Mouse (Mus musculus) gastrocnemius, postnatal 4 days (tissue): ENCODE results near the gene Cdyl2. TPM values are rescaled to one million over a fixed set of nuclear protein-coding genes. Genes with fewer than 3 reads are reported as not detected.
A peak's percentile ranks its signal among the peaks of the same experiment; 100 is the strongest.

Experiments used
- DNase-seq, 2 experiments: peaks; one replicate each; pipeline ENCODE4 v3.0.0; 2021 to 2022; ENCODE audit warnings: low spot score in 2 of 2, mixed read lengths in 2 of 2
- long read RNA-seq, 2 experiments: library from polyadenylated mRNA; stranded (forward); transcript quantifications; one replicate each; pipeline ENCODE4 v2.0.0; 2021
- total RNA-seq, 2 experiments: library from RNA; stranded (reverse); gene quantifications; 2 replicates each; pipeline ENCODE4 v1.2.3; 2021

Cdyl2 gene
- 10 to 100 TPM; 10.9 to 12.1 TPM for total RNA-seq
- long read RNA-seq, experiment 1, transcript Cdyl2-201 (7 exons, 2,411 nt): major isoform, 9 of 11 reads
- long read RNA-seq, experiment 1, partial matches to known transcripts: 1 of 11 reads
- long read RNA-seq, experiment 1, other reads (novel, unspliced or antisense): 1 of 11 reads
- long read RNA-seq, experiment 2, transcript Cdyl2-201 (7 exons, 2,411 nt): major isoform, 16 of 18 reads
- long read RNA-seq, experiment 2, partial matches to known transcripts: 1 of 18 reads
- long read RNA-seq, experiment 2, other reads (novel, unspliced or antisense): 1 of 18 reads

DNA sequence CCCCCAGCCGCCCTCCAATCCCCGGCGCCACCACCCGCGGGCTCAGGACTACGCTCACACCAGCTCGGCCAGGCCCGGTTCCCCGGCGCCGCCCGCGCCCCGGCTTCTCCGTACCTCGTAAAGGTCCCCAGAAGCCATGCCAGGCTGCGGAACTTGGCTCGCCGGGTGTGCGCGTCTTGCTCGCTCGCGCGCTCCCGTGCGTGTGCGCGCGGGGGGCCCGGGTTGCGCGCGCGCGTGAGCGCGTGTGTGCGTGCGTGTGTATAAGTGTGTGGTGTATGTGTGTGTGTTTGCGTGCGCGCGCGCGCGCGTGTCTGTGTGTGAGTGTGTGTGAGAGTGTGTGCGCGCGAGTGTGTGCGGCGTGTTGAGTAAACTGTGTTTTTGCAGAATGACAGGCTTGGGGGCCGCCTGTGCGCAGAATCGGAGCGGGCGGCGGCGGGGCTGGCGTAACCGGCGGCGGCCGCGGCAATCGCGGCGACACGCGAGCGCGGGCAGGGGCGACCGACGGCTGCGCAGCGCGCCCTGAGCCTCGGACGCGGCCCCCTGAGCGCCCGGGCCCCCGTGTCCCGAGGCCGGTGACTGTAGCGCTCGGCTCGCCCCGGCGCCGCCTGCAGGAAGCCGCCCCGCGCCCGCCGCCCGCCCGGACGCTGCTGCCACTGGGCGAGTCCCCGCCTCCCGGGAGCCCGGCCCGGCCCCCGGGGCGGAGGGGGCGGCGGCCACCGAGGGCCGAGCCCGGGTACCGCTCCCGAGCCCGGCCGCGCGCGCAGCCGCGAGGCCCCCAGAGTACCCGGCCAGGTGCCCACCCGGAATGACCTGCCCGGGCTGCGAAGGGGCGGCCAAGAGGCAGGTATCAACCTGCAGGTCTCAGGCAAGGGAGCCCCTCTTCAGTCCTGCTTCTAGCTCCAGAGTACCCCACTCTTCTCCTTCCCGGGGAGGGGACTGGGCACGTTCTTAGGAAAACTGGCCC, at the start of gene Cdyl2:
Cdyl2 (minus strand) TSS at position 308 of the 964 bp plus-strand sequence.
- DNase-seq: peak; percentile 63 to 74

DNA sequence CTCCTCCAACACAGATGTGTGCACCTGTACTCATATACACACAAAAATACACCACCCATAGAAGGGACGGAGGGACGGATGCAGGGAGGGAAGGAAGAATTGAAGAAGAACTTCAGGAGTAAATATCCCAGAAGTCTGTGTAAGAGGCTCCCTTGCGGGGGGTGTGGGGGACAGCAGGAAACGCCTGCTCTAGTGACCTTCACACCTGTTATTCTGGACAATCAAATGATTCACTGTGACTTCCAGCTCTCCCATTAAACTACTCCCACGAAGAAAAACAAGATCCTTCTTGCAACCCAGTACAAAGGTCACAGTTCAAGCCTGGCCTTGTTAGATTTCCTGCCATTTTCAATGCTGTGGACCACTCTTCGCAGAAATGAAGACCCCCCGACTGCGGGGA, 47.8 kb upstream of the Cdyl2 start:
- DNase-seq: no peak

DNA sequence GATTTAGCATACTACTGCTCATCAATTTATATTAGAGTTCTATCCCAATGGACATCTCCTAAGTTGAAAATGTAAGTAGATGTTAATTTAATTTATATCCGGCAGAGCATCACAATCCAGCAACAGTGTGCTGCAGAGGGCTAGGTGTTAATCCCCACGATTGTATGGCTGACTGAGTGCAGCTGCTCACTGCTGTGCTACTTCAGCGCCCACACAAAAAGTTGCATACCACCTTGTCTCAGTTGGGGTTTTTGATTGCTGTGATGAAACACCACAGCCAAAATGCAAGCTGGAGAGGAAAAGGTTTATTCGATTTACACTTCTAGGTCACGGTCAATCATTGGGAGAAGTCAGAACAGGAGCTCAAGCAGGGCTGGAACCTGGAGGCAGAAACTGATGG, 41.4 kb upstream of the Cdyl2 start:
- no peak for DNase-seq

DNA sequence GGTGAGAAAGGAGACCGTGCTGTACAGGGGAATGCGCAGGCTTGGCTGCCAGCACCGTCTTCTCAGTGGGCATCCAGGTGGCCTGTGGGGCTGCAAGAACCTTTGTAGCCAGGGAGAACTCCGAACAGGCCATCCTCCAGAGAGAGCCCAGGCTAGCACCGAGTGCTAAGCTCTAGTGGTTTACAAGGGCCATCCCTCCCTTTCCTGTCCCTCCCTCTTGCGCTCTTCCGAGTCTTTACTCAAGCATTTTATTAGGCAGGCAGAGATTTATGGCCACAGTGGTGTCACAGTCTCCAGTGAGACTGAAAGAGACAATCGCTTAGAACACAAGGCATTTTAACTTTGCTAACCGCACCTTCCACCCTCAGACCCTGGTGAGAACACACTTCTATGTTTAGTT, 39.9 kb upstream of the Cdyl2 start:
- no peak for DNase-seq

DNA sequence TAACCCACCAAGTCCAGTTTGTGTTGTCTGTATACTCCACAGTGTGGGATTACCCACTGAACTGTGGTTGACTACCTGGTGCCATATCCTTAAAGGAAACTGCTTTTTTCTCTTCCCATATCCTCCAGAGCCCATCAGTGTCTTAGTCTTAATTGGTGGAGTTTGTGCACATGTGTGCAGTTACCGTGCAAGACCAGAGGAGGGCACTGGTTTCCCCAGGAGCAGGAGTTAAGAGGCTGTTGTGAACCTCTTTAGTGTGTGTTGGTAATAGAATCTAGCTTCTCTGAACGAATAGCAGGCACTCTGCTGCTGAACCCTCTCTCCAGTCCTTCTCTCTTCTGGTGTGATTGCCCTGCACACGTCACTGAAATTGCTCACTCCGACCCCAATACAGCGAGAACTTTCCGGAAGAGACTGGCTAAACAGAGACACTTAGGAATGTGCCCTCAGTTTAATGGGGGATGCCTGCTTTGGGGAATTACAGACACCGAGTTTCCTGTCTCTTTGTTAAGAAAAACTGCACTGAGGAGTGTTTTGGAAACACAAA, 39.1 kb upstream of the Cdyl2 start:
- DNase-seq: no peak

DNA sequence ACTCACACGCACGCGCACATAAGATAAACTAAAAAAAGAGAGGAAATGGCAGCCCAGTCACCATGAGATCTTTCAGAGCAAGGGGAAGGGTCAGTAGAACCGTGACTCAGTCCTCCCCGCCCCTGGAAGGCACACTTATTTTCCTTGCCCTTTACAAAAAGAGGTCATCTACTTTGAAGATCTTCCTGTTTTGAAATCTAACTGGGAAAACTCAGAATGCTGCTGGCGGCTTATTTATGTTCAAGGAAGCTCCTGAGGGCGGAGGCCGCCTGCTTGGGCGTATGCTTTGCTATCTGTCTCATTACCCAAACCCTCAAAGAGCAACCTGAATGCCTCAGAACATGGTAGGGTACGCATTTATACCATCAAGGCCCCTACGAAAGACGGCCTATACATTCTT, 38.0 kb upstream of the Cdyl2 start:
- DNase-seq: no peak

DNA sequence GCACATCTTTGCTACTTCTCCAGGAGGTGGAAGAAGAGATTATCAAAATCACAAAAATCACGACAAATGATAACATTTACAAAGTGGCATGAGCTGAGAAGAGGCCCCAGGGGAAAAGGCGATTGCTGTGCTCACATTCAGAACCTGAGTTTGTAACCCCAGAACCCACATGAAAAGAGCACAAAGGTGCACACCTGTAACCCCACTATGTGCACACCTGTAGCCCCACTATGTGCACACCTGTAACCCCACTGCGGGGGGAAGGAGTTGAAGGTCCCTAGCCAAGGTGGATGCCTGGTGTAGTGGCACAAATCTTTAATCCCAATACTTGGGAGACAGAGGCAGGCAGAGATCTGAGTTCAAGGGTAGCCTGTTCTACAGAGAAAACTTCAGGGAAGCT, 23.4 kb upstream of the Cdyl2 start:
- no peak for DNase-seq

DNA sequence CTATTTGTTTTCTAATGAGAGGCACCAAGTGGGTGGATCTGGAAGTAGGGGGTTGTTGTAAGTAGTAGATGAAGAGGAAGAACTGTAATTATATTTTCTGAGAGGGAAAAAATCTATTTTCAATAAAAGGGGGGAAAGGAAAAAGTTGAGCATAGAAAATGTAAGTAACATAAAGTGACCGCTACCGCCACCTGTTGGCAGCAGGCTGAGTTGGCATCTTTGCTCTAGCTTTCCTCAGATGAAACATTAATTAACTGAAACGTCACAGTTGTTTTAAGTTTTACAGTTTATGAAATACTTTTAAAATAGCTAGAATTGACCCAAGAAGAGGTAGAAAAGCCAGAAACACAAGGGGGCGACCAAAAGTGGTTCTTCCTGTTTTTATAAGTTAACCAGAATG, 22.8 kb upstream of the Cdyl2 start:
- DNase-seq: peak in 1 of 2 experiments; percentile 33

DNA sequence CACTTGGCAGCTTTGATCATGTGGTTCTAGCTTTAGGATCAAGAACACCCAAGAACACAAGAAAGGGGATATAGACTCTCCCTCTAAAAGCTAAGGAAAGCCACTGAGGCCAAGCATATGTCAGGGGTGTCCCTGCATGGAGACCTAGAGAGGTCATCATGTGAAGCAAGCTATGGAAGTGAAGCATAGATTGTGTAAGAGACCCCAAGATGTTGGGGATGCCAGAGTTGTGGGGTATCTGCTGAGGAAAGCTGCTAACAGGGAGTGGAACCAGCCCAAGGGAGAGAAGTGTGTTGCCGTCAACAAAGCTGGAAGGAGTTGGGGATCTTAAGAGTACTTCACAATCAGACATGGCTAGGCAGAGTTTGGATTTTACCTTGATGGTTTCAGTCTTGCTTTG, 7.9 kb upstream of the Cdyl2 start:
- DNase-seq: no peak

DNA sequence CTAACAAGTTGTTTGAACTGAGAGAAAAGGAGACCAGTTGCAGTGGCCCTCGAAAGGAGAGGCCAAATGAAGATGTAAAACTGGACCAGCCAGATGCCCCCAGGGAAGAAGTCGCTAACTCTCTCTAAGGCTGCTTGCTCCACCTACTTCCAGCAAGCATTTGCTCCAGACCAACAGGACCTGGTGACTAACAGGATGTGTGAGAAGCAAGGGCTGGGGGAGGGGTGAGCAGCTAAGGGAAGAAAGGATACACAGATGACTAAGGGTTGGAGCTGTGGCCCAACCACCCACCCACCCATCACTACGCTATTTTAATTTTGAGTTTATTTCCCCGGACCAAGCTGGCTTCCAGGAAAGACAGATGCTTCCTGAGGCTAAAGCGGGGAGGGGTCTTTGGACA, 2.5 kb upstream of the Cdyl2 start:
- DNase-seq: no peak

DNA sequence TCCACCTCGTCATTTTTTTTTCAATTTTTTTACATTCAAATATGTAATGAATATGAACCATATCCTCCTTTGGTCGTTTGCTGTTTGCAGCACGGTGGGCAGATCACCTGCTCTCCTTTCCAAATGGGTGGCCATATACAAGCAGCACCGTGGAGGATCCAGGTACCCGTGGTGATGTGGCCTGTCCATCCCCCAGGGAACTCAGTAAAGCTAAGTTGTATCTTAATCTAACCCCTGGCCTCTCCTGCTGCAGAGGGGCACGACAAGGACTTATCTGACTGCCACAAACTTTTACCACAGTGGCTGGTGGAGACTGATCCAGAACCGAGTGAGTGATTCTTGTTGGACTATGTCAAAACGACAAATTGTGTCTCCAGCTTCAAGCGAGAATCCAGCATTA, 1.4 kb upstream of the Cdyl2 start:
- no peak for DNase-seq

DNA sequence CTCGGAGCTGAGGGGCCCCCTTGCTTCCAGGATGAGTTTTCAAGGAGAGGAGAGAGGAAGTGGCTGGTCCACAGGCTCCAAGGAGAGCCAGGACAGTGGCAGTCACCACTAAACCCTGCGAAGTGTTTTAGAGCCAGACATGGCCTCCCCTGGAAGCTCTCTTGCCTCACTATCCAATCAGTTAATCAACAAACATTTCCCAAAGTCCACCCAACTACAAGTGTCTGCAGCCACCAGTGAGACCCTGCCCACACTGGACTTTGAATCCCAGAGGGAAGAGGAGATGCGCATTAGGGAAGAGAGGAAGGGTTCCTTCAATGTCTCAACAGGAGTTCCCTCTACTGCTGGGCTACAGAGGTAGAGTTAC, 840 bp upstream of the Cdyl2 start:
- no peak for DNase-seq

DNA sequence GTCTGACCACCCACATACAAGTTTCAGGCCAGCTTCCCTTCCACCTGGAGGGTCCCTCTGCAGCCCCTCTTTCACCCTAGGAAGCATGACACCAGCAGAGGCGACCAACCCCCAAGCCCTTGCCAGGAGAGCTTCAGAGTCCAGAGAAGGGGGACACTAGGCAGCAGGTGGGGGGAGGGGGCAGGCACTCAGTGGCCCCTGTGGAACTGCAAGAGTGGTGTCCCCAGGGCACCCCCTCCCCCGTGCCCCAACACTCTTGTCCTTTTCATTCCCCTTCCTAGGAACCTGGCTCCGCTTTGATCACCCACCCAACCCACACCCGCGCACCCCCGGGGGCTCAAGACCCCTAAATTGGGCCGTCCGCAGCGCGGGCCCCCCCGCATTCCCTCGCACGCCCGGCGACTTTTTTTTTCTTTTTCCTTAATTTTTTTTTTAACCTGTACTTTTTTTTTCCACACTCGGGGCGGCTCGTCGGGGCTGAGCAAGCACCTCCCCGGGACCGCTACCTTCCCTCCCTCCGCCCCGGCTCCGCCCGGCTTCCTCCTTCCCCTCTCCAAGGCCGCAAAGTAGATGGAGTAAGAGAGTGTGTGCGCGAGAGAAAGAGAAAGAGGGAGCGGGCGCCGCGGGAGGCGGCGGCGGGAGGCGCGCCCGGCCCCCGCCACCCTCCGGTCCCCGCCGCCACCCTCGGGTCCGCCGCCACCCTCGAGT, 661 bp downstream of the Cdyl2 start:
- peak; percentile 10 to 35 for DNase-seq

DNA sequence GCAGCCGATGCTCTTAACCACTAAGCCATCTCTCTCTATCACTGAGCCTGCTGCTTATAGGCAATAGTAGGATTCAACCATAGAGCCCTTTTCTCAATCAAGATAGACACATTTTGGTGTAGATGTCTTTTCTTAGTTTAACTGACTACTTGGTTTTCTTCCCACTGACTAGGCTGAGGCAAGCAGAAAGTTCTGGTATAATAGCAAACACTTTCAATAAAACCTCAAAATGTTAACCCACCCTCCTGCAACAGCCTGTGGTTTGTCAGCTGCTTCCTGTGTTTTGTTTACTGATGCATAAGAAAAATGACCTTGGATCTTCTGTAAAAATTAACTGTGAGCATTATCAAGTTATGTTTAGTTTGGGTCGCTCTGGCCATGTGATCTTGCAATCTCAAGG, 11.3 kb downstream of the Cdyl2 start:
- no peak for DNase-seq

DNA sequence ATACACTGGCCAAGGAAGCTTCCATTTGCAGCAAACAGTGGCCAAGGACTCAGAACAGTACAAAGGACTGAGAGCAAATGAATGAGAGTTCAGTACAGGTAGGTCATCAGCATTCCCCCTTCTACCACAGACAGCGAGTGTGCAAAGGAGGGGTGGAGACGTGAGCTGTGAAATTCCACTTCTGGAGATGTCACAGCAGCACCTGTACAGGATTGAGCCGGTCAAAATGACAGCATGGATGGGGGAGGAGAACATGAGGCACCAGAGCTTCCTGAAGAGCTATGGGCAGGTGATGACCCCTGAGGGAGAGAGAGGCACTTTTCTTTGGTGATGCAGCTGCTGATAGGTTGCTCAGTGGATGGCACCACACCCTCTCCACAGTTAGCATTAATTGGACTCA, 25.3 kb downstream of the Cdyl2 start:
- DNase-seq: no peak

DNA sequence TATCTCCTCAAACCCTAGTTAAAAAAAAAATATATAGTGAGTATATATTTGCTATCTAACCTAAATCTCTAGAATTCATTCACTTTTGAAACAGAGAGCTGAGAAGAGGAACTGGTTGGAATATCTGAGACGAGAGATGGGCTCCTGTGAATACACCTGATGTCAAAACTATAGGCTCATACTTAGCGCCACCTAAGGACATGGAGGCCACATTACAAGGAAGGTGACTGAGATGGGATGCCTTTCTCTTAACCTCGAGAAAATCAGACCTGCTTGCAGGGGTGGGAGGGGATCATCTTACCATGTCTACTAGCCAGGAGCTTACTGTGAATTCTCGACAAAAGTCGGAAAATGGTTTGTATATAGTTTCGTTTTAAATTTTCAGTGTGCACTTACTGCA, 30.3 kb downstream of the Cdyl2 start:
- no peak for DNase-seq

DNA sequence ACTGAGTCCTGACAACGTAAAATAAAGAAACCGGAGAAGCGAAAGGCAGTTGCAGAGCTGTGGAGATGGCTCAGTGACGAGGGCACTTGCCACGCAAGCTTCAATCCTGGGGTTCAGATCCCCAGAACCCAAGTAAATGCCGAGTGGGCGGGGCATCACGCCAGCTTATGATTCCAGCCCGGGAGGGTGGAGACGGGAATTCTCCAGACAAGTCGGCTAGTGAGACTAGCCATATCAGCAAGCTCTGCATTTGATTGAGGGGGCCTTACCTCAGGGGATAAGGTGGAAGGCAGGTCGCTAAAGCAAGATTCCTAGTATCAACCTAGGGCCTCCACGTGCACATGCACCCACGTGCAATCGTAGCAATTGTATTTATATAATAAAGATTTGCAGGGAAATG, 39.9 kb downstream of the Cdyl2 start:
- no peak for DNase-seq

DNA sequence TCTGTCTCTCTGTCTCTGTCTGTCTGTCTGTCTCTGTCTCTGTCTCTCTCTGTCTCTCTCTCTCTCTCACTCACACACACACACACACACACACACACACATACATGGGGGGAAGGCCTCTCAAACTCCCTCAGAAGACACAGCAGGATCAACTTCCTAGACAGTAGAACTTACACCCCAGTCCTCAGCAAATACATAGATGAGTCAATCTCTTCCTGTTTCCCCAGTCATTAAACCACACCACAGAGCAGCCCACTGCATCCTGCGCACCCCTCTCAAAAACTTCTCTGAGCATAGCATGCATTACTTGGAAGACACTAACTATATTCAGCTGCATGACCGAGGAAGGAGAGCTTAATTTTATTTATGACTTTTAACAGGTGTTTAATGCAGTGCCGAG, 43.0 kb downstream of the Cdyl2 start:
- DNase-seq: no peak

DNA sequence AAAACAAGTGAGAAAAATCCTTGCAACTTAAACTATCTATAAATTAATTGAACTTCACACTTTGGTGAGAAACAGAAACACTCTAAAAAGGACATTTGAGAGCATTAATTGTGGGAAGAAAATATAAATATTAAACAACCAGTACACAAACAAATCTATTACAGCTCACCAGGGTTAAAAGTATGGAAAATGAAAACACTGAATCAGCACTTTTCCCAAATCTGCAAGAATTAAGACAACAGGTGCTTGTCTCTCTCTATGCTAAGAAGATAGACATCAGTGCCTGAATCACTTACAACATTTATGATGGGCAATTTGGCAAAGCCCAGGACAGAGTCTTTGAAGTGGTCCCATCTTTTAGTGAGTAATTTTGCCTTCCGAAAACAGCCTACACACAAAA, 56.6 kb downstream of the Cdyl2 start:
- no peak for DNase-seq

DNA sequence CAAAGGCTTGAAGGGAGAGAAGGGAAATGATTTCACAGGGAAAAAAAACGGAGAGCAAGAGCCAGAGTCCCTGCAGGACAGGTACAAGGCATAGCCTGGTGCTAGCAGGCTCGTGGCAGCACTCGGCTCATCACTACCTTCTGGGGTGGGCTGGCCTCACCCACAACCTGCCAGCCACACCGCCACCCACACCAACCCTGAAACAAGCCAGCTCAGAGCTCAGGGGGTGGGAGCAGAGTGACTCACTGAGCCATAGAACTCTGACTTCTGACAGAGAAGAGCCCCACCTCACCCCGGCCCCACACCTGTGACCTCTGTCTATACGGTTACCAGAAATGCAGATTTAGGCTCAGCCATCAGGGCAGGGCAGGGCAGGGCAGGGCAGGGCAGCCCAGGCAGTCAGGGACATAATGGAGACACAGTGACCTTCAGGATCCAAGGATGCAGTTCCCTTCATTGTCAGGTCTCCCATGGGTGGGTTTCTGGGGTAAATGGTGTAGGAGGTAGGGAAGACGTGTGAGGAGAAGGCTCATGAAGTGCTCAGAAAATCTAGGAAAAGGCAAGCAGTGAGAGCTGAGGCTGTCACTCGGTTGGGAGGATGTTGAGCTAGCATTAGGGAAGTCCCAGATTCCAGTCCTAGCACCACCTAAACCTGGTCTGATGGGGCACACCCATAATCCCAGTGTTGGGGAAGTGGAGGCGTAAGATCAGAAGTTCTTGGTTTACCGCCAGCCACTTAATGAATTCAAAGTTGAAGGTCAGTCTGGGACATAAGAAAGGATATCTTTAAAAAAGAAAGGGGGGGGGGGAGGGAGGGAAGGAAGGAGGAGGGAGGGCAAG, 58.6 kb downstream of the Cdyl2 start:
- no peak for DNase-seq

DNA sequence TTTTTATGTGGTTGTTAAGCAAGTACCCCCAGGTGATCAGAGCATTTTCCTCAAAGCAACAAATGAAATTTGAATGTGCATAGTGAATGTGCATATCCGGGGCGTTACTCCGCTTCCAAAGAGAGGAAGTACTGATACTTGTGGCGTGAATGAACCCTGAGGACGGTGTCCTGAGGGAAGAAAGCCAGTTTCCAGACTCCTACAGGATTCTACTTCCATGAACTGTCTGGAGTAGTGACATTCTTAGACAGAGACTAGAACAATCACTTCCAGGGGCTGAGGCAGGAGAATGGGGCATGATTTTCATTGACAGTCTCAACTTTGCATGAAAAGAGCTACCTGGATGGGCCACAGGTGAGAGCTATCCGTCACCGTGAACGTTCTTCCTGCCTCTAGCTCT, 59.3 kb downstream of the Cdyl2 start:
- no peak for DNase-seq
